Mouse (Mus musculus): ENCODE results near the gene Cfap74. TPM values are rescaled to one million over a fixed set of nuclear protein-coding genes. Genes with fewer than 3 reads are reported as not detected.

The Cfap74 gene
- 1.2 and 2.6 TPM in 2 replicates for polyA plus RNA-seq (2012; rRNA removed)

DNA sequence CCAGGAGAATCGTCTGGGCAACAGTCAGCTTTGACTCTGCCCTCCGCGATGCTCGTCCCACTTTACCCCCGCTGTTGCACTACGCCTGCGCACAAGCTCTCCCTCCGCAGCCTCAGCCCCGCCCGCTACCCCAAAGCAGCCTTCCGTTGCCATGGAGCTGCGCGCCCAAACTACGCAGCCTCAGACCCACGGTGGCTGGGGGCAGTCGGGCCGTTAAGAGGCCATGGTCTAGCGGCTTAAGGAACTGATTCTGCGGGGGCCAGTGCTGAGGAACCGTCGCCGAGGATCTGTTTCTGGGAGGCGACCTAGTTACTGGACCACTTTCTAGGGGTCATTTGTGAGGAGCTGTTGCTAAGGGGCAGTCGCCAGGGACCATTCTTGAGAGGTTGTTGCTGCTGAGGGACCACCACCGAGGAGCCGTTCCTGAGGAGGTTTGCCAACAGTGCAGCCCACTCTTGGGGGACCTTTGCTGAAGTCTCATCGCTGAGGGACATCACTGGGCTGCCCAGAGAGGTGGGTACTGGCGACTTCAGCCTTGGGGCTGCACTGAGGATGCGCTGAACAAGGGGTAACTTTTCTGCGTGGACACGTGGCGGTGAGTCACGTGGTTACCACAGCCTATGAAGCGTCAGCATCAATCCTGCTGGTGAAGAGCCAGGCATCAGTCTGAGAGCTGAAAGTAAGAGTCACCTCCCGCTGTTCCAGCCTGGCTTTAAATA lies at the start of gene Cfap74:
Cfap74 (plus strand) TSS at position 133 of the 719 bp plus-strand sequence.
- DNase-seq (ENCODE audit: low read depth, low spot score), result no peak
- WGBS, result 3% methylated on average over 35 of the region's 35 CpGs

DNA sequence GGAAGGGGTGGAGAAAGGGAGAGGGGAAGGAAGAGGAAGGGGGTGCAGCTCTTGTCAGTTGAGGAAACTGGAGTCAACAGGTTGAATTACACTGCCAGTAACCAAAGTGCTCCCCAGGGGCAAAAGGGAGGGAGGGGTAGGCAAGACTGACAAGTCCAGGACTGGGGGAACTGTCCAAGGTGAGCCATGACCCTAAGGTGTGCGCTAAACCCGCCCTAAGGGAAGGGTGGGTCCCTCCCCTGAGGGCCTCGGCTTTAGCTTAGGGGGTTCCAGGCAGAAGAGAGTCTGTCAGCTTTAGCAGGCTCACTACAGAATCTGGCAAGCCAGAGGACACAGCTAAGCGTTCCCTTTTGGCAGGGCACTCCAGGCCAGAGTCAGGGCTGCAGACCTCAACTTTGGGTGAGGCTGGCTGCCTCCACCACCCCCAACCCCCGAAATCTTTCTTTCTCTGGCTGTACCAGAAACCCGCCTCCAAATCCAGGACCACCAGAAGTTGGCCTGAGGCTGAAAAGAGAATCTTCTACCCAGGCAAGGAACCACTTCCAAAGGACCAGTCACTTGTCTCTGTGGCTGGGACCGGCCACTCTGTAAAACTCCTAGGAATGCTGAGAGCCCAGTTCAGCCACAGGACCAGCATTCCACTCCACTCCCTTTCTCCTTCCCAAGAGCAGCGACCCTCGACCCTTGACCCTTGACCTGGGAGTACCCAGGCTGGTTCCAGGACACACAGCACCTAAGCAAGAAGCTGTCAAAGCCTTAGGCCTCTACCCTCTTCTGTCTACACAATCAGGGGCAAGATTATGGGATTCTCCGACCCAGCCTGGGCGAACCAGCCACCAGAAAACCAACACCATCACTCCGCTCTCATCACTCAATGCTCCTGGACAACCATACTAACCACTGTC lies 49.2 kb upstream of the Cfap74 start:
- no peak for DNase-seq (ENCODE audit: low read depth, low spot score)
- 41% methylated on average over 12 of the region's 12 CpGs for WGBS

DNA sequence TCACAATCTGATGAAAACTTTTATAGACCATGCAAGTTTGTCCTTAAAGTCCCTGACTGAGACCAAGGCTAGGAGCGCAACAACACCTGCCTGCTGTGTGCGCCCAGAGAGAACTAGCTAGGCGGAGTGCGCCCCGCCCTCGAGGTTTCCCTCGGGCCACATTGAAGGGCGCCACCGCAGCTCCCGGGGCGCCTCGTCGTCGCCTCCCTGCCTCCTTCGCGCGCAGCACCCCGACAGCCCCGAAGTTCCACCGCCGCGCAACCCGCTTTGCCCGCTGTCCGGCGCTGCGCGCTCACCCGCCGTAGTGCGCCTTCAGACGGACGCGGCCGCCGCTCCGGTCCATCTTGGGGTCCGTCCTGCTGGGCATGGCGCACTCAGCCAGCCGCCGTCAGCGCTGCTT lies 48.1 kb upstream of the Cfap74 start:
- no peak for DNase-seq (ENCODE audit: low read depth, low spot score)
- WGBS, result 1% methylated on average over 42 of the region's 42 CpGs

DNA sequence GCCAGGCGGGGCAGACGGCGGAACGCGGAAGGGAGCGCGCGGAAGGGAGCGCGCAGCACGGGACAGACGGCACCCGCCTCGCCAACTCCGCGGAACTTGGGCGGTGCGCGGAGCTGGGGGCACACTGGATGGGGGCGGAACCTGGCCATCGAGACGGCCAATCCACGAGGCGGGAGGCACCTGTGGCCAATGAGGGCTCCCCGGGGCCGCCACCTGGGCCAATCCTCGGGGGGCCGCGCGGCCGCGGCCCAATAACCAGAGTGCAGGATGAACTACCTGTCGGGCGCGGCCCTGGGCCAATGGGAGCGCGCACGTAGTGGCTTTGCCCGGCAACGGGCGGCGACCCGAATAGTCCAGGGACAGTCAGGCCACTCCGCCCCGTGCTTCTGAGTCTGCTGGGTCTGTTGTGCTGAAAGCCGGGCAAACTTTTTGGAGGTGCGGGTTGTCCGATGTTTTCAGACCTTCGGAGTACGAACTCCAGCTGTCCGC lies 47.6 kb upstream of the Cfap74 start, which contains the start of gene Prkcz:
Prkcz (minus strand) TSS at position 59 of the 489 bp plus-strand sequence.
- WGBS, result under 1% methylated on average over 51 of the region's 51 CpGs
- peak; percentile 73 for DNase-seq (ENCODE audit: low read depth, low spot score)

DNA sequence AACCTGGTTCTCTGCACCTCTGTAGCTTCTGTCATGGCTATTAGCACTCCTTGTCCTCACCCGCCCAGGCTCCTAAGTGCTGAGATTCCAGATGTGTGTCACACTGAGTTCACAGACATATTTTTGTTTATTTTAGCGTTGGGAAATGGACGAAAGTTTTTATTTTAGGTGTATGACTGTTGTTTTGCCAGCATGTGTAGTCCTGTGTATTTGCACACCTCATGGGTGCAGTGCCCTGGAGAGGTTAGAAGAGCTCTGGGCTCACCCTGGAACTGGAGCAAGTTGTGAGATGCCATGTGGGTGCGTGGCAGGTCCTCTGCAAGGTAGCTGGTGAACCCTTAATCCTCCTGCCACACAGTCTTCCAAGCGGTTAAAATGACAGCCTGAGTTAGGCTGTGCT lies 46.5 kb upstream of the Cfap74 start:
- 19% methylated on average over 5 of the region's 5 CpGs for WGBS
- DNase-seq (ENCODE audit: low read depth, low spot score), result no peak

GRCm38 (mm10) chr4:155366784-155367183 lies 42.2 kb upstream of the Cfap74 start:
- DNase-seq (ENCODE audit: low read depth, low spot score), result peak; percentile 88
- WGBS, result 17% methylated on average over 6 of the region's 6 CpGs

DNA sequence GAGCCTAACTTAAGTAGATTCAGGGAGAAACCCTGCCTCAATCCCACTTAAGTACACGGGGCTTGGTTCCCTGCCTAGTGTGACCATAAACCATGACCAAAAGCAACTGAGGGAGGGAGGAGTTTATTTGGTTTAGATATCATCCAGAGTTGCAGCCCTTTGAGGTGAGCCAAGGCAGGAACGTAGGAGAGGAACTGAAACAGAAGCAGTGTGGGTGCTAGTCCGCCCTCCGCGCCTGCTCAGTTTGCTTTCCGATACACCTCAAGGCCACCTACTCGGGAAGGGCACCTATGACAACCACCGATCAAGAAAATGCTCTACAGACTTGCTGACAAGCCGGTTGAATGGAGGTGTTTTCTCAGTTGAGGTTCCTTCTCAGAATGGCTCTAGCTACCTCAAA lies 41.3 kb upstream of the Cfap74 start:
- WGBS, result 35% methylated on average over 9 of the region's 9 CpGs
- no peak for DNase-seq (ENCODE audit: low read depth, low spot score)

DNA sequence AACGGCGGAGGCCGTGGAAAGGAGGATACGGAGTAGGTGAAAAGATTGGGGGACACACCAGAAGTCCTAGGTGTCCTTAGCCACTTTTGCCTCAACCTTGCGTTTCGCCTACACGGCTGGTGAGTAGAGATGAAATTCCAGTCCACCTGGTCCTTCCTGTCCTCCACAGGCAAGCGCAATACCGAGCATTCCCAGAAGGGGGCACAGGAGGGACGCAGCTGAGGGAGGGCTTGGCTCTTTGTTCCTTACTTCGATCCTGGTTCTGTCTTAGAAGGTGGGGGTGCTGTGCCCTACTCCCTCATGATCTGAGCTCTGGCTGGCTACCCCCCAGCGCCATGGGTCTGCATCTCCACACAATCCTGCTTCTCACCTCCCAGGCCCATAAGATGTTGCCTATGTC lies 40.3 kb upstream of the Cfap74 start:
- no peak for DNase-seq (ENCODE audit: low read depth, low spot score)
- WGBS, result 58% methylated on average over 12 of the region's 12 CpGs

- DNase-seq (ENCODE audit: low read depth, low spot score), result peak; percentile 87
Observed at GRCm38 (mm10) chr4:155370737-155371715, 38.0 kb upstream of the Cfap74 start.

GRCm38 (mm10) chr4:155371797-155372735 lies 36.9 kb upstream of the Cfap74 start:
- DNase-seq (ENCODE audit: low read depth, low spot score), result no peak

More at GRCm38 (mm10) chr4:155370737-155371715, 38.0 kb upstream of the Cfap74 start:
- whole genome bisulfite sequencing, result 54% methylated on average over 15 of the region's 15 CpGs

GRCm38 (mm10) chr4:155381974-155382373 lies 27.0 kb upstream of the Cfap74 start:
- 21% methylated on average over 7 of the region's 7 CpGs for WGBS
- no peak for DNase-seq (ENCODE audit: low read depth, low spot score)

More at GRCm38 (mm10) chr4:155371797-155372735, 36.9 kb upstream of the Cfap74 start:
- WGBS, result 73% methylated on average over 5 of the region's 5 CpGs

DNA sequence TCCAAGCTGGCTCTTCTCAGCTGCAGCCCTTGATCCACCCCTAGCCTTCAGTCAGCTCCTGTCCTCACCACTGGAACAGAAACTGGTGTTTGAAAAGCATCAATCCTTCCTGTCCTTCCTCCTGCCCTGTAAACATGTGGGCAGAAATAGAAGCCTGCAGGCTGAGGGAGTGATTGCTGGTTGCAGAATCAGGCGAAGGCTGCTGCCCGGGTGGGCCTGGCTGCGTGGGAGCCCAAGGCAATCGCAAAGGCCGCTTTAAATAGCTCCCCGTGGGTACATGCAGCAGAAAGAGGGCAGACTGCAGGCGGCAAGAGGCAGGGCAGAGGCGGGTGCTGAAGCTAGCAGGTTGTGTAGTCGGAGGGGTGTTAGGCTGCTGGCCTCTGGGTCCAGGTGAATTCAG lies 26.2 kb upstream of the Cfap74 start:
- 40% methylated on average over 9 of the region's 9 CpGs for WGBS
- no peak for DNase-seq (ENCODE audit: low read depth, low spot score)

GRCm38 (mm10) chr4:155383326-155383725 lies 25.7 kb upstream of the Cfap74 start:
- DNase-seq (ENCODE audit: low read depth, low spot score), result no peak
- 72% methylated on average over 4 of the region's 4 CpGs for WGBS

- DNase-seq (ENCODE audit: low read depth, low spot score), result no peak
- WGBS, result 79% methylated on average over 8 of the region's 8 CpGs
Observed at GRCm38 (mm10) chr4:155387166-155387565, 21.8 kb upstream of the Cfap74 start.

- 83% methylated on average over 5 of the region's 5 CpGs for WGBS
- DNase-seq (ENCODE audit: low read depth, low spot score), result no peak
Observed at GRCm38 (mm10) chr4:155395471-155395870, 13.5 kb upstream of the Cfap74 start.

DNA sequence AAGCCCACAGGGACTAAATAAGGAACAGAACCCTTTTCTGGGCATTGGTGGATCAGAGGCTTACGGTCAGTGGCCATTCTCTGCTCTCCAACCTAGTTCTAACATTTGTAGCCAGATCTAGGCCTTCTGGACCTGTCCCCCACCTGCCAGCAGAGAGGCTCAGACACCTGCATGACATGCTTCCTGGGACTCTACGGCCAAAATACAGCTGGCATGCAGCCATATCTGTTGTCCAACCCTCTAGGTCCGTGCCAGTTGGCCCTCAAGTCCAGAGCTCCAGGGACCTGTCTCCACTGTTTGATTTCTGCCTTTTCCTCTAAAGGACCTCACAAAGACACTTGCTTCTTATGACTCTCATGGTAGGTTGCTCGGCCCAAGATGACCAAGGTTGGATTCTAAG lies 12.2 kb upstream of the Cfap74 start:
- WGBS, result 81% methylated on average over 4 of the region's 4 CpGs
- no peak for DNase-seq (ENCODE audit: low read depth, low spot score)

- no peak for DNase-seq (ENCODE audit: low read depth, low spot score)
- WGBS, result under 1% methylated on average over 47 of the region's 57 CpGs
Observed at GRCm38 (mm10) chr4:155397511-155398221, 11.3 kb upstream of the Cfap74 start, which contains the start of gene Gabrd. Gene Gabrd (minus strand): TSS chr4:155398112.

GRCm38 (mm10) chr4:155398222-155398540 lies 10.8 kb upstream of the Cfap74 start:
- 2% methylated on average over 9 of the region's 9 CpGs for WGBS
- DNase-seq (ENCODE audit: low read depth, low spot score), result no peak
